Mouse (Mus musculus) kidney, embryonic 14.5 days (tissue): ENCODE measurements around the gene Myo19. TPM values are rescaled to one million over a fixed set of nuclear protein-coding genes. Genes with fewer than 3 reads are reported as not detected.
"Not testable (repeated sequence)": the region's sequence is repeated elsewhere in the genome, so short reads cannot be mapped to it uniquely, and the experiment has no call there.

Source experiments
- ATAC-seq: fragments of 200-750 bp; cut with Nextera tagmentation; 2 replicates; pipeline ENCODE4 v1.8.0; 2017; ENCODE audit warnings: moderate number of reproducible peaks, mild to moderate bottlenecking, moderate TSS enrichment, moderate library complexity; ENCODE audit not compliant: low FRiP score, low TSS enrichment
- H3K27ac ChIP-seq: fragments of 300-500 bp; sonication (generic); 2 replicates; pipeline ENCODE4 v1.5.1; 2014; ENCODE audit warnings: low read depth, mild to moderate bottlenecking, low read length, moderate library complexity, mixed read lengths
- H3K27me3 ChIP-seq: fragments of 300-500 bp; sonication (generic); 2 replicates; pipeline ENCODE4 v1.6.1; 2014; ENCODE audit warnings: mild to moderate bottlenecking, low read length; ENCODE audit not compliant: control insufficient read depth, insufficient read depth
- H3K36me3 ChIP-seq: fragments of 300-500 bp; sonication (generic); 2 replicates; pipeline ENCODE4 v1.6.1; 2014; ENCODE audit warnings: low read length, mixed read lengths; ENCODE audit not compliant: control insufficient read depth, insufficient read depth
- H3K4me1 ChIP-seq: fragments of 300-500 bp; sonication (generic); 2 replicates; pipeline ENCODE4 v1.6.1; 2014; ENCODE audit warnings: low read length, mixed read lengths; ENCODE audit not compliant: control insufficient read depth, insufficient read depth
- H3K4me2 ChIP-seq: fragments of 300-500 bp; sonication (generic); replicated peaks from 2 replicates; pipeline ENCODE4 v1.6.1; 2014; ENCODE audit warnings: low read depth, mild to moderate bottlenecking, low read length
- H3K4me3 ChIP-seq: fragments of 300-500 bp; sonication (generic); 2 replicates; pipeline ENCODE4 v1.5.1; 2014; ENCODE audit warnings: mild to moderate bottlenecking, low read length
- H3K9ac ChIP-seq: fragments of 300-500 bp; sonication (generic); 2 replicates; pipeline ENCODE4 v1.6.1; 2014; ENCODE audit warnings: low read depth, mild to moderate bottlenecking, low read length, moderate library complexity
- H3K9me3 ChIP-seq: fragments of 300-500 bp; sonication (generic); 2 replicates; pipeline ENCODE4 v1.6.1; 2016; ENCODE audit warnings: low read length; ENCODE audit not compliant: control insufficient read depth
- whole genome bisulfite sequencing: fragments of 180-500 bp; shearing (Covaris S2); extraction: QIAGEN DNeasy Blood & Tissue Kit; methylation state at CpG from one replicate; pipeline ENCODE4 v1.1.7; 2014; 5-methylcytosine and 5-hydroxymethylcytosine counted together
- polyA plus RNA-seq: library from polyadenylated mRNA; unstranded; fragments of >200 nt; fragmentation: Nextera tagmentation; extraction: Ambion mirVana; gene quantifications from 2 replicates; pipeline ENCODE4 v1.2.1, GENCODE M21; 2014

The Myo19 gene
- polyA plus RNA-seq, 1 experiment from 2014 or later, result 15.0 TPM

- peaks cover 16% of the 10 kb centered on the region; the same call in 1 of the 2 replicates for H3K4me1 ChIP-seq
- no peaks in the 10 kb centered on the region for H3K27me3 ChIP-seq
- whole genome bisulfite sequencing, result under 1% methylated on average over 59 of the region's 61 CpGs
Measured at GRCm38 (mm10) chr11:84869537-84870232, 10.3 kb upstream of the Myo19 start.

GRCm38 (mm10) chr11:84870337-84871043 is 9.5 kb upstream of the Myo19 start, which contains the start of gene Ggnbp2:
TSS of gene Ggnbp2 (minus strand) at chr11:84870817.
- Histone ChIP-seq H3K27me3 (no peaks in the 10 kb centered on the region), H3K27ac (peak within 1 kb of the TSS; percentile 99), H3K9me3 (no peaks in the 10 kb centered on the region), H3K4me2 (peak within 1 kb of the TSS; percentile 70), H3K4me3 (peak within 1 kb of the TSS; percentile 96), H3K4me1 (peaks cover 13% of the 10 kb centered on the region; the same call in 1 of the 2 replicates), H3K36me3 (peaks cover 8% of the 10 kb centered on the region; the same call in 1 of the 2 replicates), H3K9ac (peak within 1 kb of the TSS; percentile 97)
- 1% methylated on average over 52 of the region's 62 CpGs for WGBS
- peak; percentile 93 for ATAC-seq

More at GRCm38 (mm10) chr11:84869537-84870232, 10.3 kb upstream of the Myo19 start:
- Histone ChIP-seq H3K27ac (peak overlapping the region; percentile 94), H3K9me3 (no peaks in the 10 kb centered on the region), H3K4me3 (peak overlapping the region; percentile 96), H3K36me3 (peaks cover 8% of the 10 kb centered on the region; the same call in 1 of the 2 replicates), H3K4me2 (peak overlapping the region; percentile 69), H3K9ac (peak overlapping the region; percentile 97)
- ATAC-seq, result peak; percentile 81

- Histone ChIP-seq H3K4me3 (peak overlapping the region; percentile 96), H3K27me3 (no peaks in the 10 kb centered on the region), H3K4me1 (peaks cover 11% of the 10 kb centered on the region; the same call in 1 of the 2 replicates), H3K9me3 (no peaks in the 10 kb centered on the region), H3K4me2 (peak overlapping the region; percentile 70), H3K9ac (peak overlapping the region; percentile 97), H3K36me3 (peaks cover 5% of the 10 kb centered on the region; the same call in 1 of the 2 replicates), H3K27ac (peak overlapping the region; percentile 99)
- 1% methylated on average over 10 of the region's 10 CpGs for WGBS
- ATAC-seq, result peak; percentile 59; the same call in 1 of the 2 replicates
Measured at GRCm38 (mm10) chr11:84871046-84871445, 8.9 kb upstream of the Myo19 start.

- peaks cover 11% of the 10 kb centered on the region; the same call in 1 of the 2 replicates for H3K4me1 ChIP-seq
- peak overlapping the region; percentile 99 for H3K27ac ChIP-seq
- H3K4me3 ChIP-seq, result peak overlapping the region; percentile 96
- H3K4me2 ChIP-seq, result peak overlapping the region; percentile 70
- peak overlapping the region; percentile 97; the same call in 1 of the 2 replicates for H3K9ac ChIP-seq
- WGBS, result 75% methylated on average over 4 of the region's 4 CpGs
- peaks cover 5% of the 10 kb centered on the region; the same call in 1 of the 2 replicates for H3K36me3 ChIP-seq
- no peaks in the 10 kb centered on the region for H3K27me3 ChIP-seq
- H3K9me3 ChIP-seq, result no peaks in the 10 kb centered on the region
- no peak for ATAC-seq
Measured at GRCm38 (mm10) chr11:84871548-84872069, 8.3 kb upstream of the Myo19 start.

- H3K4me3 ChIP-seq, result no peak overlapping the region
- H3K4me1 ChIP-seq, result peaks cover 3% of the 10 kb centered on the region; the same call in 1 of the 2 replicates
- H3K27me3 ChIP-seq, result no peaks in the 10 kb centered on the region
- ATAC-seq, result no peak
- no peak overlapping the region for H3K27ac ChIP-seq
- no peaks in the 10 kb centered on the region for H3K9me3 ChIP-seq
- no peak overlapping the region for H3K4me2 ChIP-seq
- H3K36me3 ChIP-seq, result peaks cover 19% of the 10 kb centered on the region; the same call in 1 of the 2 replicates
- H3K9ac ChIP-seq, result no peak overlapping the region
- 77% methylated on average over 1 of the region's 1 CpGs for WGBS
Measured at GRCm38 (mm10) chr11:84873042-84873833, 6.7 kb upstream of the Myo19 start.

- no CpG with 5 or more reads among the region's 1 CpGs for WGBS
- not testable (repeated sequence) for H3K4me3 ChIP-seq, ATAC-seq, H3K4me2 ChIP-seq, H3K27ac ChIP-seq, H3K9me3 ChIP-seq, H3K9ac ChIP-seq, H3K4me1 ChIP-seq, H3K27me3 ChIP-seq
- H3K36me3 ChIP-seq, result peaks cover 20% of the 10 kb centered on the region; the same call in 1 of the 2 replicates
Measured at GRCm38 (mm10) chr11:84876020-84876419, 3.9 kb upstream of the Myo19 start.

- Histone ChIP-seq H3K9me3 (no peaks in the 10 kb centered on the region), H3K4me1 (peaks cover 11% of the 10 kb centered on the region), H3K4me3 (peak overlapping the region; percentile 95), H3K27ac (peak overlapping the region; percentile 94; the same call in 1 of the 2 replicates), H3K4me2 (peak overlapping the region; percentile 89), H3K36me3 (peaks cover 28% of the 10 kb centered on the region; the same call in 1 of the 2 replicates), H3K9ac (peak overlapping the region; percentile 89), H3K27me3 (no peaks in the 10 kb centered on the region)
- no peak for ATAC-seq
- 23% methylated on average over 6 of the region's 7 CpGs for WGBS
Measured at GRCm38 (mm10) chr11:84879007-84879771, 759 bp upstream of the Myo19 start.
